Mouse (Mus musculus) heart, adult 2 months (tissue): ENCODE measurements at regions not wholly inside any gene's neighbourhood (a gene's known extent, or its start where the extent isn't known, plus 50 kb on each side); places are given as distances from the start of the nearest gene placed in this dataset.
A peak's percentile ranks its signal among the peaks of the same experiment; 100 is the strongest.

ENCODE experiments used
- CTCF ChIP-seq: fragments of 200-600 bp; IDR thresholded peaks from 2 replicates; pipeline ENCODE4 v1.8.1; 2022; ENCODE audit warnings: antibody characterized with exemption, mild to moderate bottlenecking, moderate library complexity
- EP300 ChIP-seq: fragments of 200-500 bp; IDR thresholded peaks from 2 replicates; pipeline ENCODE4 v1.6.1; 2011; ENCODE audit warnings: low read depth, low read length, control low read depth; ENCODE audit not compliant: insufficient read depth
- POLR2A ChIP-seq: fragments of 200-500 bp; IDR thresholded peaks from 2 replicates; pipeline ENCODE4 v1.6.1; 2011; ENCODE audit warnings: mild to moderate bottlenecking, low read depth, low read length, control low read depth; ENCODE audit not compliant: insufficient read depth

DNA sequence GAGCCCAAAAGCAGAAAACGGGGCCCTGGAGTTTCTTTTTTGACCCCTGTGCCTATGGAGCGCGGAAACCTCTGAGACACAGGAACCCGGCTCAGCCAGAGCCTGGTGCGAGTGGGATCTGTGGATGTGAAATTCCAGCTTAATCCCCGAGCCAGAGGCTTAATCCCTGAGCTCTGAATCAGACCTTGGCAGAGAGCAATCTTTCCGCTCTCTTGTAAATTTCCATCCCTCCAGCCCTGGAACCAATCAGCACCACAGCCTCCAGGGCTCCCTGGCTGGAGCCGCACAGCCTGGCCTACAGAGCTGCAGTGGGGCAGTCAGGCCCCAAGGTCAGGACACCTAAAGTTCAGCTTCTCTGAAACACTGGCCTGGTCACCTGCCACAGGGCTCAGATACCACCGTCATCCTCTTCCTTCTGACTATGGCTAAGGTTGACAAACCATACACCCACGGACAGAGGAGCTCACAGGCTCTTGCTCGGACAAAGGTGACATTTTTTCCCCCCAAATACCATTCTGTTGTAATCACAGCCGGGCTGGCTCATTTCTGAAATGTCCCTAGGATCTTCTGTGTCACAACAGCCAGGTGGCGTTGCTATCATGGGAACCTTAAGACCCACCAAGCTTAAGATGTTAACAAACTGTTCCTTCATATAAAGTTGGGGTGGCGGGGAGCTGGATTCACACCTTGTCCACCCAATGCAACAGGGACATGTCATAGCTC is 184.2 kb upstream of the Dapk1 start:
- TF ChIP-seq POLR2A (peak; percentile 40; the same call in 1 of the 2 replicates), CTCF (no peak), EP300 (peak; percentile 44; the same call in 1 of the 2 replicates)
